In the genomic region with DNA sequence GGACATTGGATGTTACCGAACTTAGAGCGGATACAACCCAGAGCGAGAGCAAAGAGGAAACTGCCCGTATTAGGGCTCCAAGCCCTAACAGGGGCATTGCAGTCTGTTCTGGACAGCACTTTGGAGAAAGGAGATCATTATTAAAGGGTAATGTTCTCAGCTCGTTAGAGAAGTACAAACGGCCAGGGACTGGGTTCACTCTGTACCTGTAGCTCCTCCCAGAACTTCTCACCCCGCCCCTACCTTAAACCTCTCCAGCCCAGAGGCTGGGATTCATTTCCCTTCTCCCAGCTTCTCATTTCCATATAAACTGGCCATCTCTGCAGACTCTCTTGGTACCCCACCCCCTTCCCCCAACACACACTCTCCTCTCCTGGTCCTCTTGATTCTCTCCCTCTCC, we compare ENCODE assay signal across 8 mouse cellular contexts. TPM values are rescaled to one million over a fixed set of nuclear protein-coding genes. Genes with fewer than 3 reads are reported as not detected.
DNase-seq lines count a peak whose midpoint lies in the region; ATAC-seq and TF ChIP-seq lines count a peak whose summit lies in the region.

No protein-coding gene starts in this region.

- no peak for ATAC-seq in embryonic facial prominence, embryonic 15.5 days (ENCODE audit: insufficient number of reproducible peaks, low FRiP score, low TSS enrichment, low read depth)
- peak; percentile 24; the same call in 1 of the 2 replicates for ATAC-seq in kidney, embryonic 14.5 days (ENCODE audit: low FRiP score, low TSS enrichment)

- peak overlapping the region; percentile 65 for H3K9ac ChIP-seq in embryonic facial prominence, embryonic 15.5 days
- peak overlapping the region; percentile 74 for H3K9ac ChIP-seq in kidney, embryonic 14.5 days (ENCODE audit: low read depth, low read length)

- H3K27me3 ChIP-seq in spleen, adult 2 months (ENCODE audit: control insufficient read depth, insufficient read depth, low read length) = no peaks in the 10 kb centered on the region
- no peaks in the 10 kb centered on the region for H3K27me3 ChIP-seq in embryonic facial prominence, embryonic 15.5 days
- H3K27me3 ChIP-seq in kidney, embryonic 14.5 days (ENCODE audit: control insufficient read depth, insufficient read depth, low read length) = no peaks in the 10 kb centered on the region
- no peaks in the 10 kb centered on the region for H3K27me3 ChIP-seq in megakaryocyte, embryonic 14.5 days (replicated peaks)

- DNase-seq in spleen, adult 2 months (ENCODE audit: low read depth in 1 of 2, low spot score in 2 of 2) = no peak
- no peak for DNase-seq in spleen, adult 18-20 months
- no peak for DNase-seq in layer of hippocampus, postnatal 10 days (ENCODE audit: low spot score in 2 of 2)
- DNase-seq in urinary bladder, postnatal 10 days (ENCODE audit: low spot score) = no peak
- no peak for DNase-seq in cerebellum, adult 11-12 months

- H3K4me2 ChIP-seq in embryonic facial prominence, embryonic 15.5 days (replicated peaks) = peak overlapping the region; percentile 80
- H3K4me2 ChIP-seq in kidney, embryonic 14.5 days (replicated peaks; ENCODE audit: low read depth, low read length) = peak overlapping the region; percentile 75

- H3K36me3 ChIP-seq in spleen, adult 2 months (ENCODE audit: control insufficient read depth, insufficient read depth, low read length) = no peaks in the 10 kb centered on the region
- H3K36me3 ChIP-seq in embryonic facial prominence, embryonic 15.5 days = no peaks in the 10 kb centered on the region
- no peaks in the 10 kb centered on the region for H3K36me3 ChIP-seq in kidney, embryonic 14.5 days (ENCODE audit: control insufficient read depth, insufficient read depth, low read length)
- peaks cover 11% of the 10 kb centered on the region for H3K36me3 ChIP-seq in megakaryocyte, embryonic 14.5 days (replicated peaks; ENCODE audit: low read length)

- TF ChIP-seq POLR2A in spleen, adult 2 months (IDR thresholded peaks at IDR 0.05; ENCODE audit: low read depth, low read length) = no peak

- H3K9me3 ChIP-seq in embryonic facial prominence, embryonic 15.5 days (replicated peaks) = no peaks in the 10 kb centered on the region
- no peaks in the 10 kb centered on the region for H3K9me3 ChIP-seq in kidney, embryonic 14.5 days (ENCODE audit: control insufficient read depth, low read length)
- no peaks in the 10 kb centered on the region for H3K9me3 ChIP-seq in megakaryocyte, embryonic 14.5 days

- H3K4me1 ChIP-seq in spleen, adult 2 months (ENCODE audit: control insufficient read depth, insufficient read depth, insufficient read length) = peaks cover 6% of the 10 kb centered on the region; the same call in 1 of the 2 replicates
- H3K4me1 ChIP-seq in embryonic facial prominence, embryonic 15.5 days = peaks cover 28% of the 10 kb centered on the region
- H3K4me1 ChIP-seq in kidney, embryonic 14.5 days (ENCODE audit: control insufficient read depth, insufficient read depth, low read length) = peaks cover 12% of the 10 kb centered on the region
- peaks cover 49% of the 10 kb centered on the region for H3K4me1 ChIP-seq in megakaryocyte, embryonic 14.5 days

- TF ChIP-seq CTCF in spleen, adult 2 months (IDR thresholded peaks at IDR 0.05; ENCODE audit: extremely low read depth, insufficient read depth, insufficient read length, insufficient replicate concordance) = no peak

- 0% methylated on average over 7 of the region's 7 CpGs for WGBS in spleen, adult 2 months
- WGBS in embryonic facial prominence, embryonic 15.5 days = 0% methylated on average over 7 of the region's 7 CpGs
- under 1% methylated on average over 7 of the region's 7 CpGs for WGBS in kidney, embryonic 14.5 days

- H3K27ac ChIP-seq in spleen, adult 2 months (ENCODE audit: insufficient read depth, low read length) = no peak overlapping the region
- H3K27ac ChIP-seq in embryonic facial prominence, embryonic 15.5 days (replicated peaks) = peak overlapping the region; percentile 89
- H3K27ac ChIP-seq in kidney, embryonic 14.5 days (ENCODE audit: low read depth, low read length) = peak overlapping the region; percentile 88; the same call in 1 of the 2 replicates

- peak overlapping the region; percentile 95 for H3K4me3 ChIP-seq in spleen, adult 2 months (ENCODE audit: extremely low read depth, insufficient read depth, insufficient read length)
- peak overlapping the region; percentile 77 for H3K4me3 ChIP-seq in embryonic facial prominence, embryonic 15.5 days (replicated peaks)
- H3K4me3 ChIP-seq in kidney, embryonic 14.5 days (ENCODE audit: low read length) = peak overlapping the region; percentile 77
- H3K4me3 ChIP-seq in megakaryocyte, embryonic 14.5 days (replicated peaks) = peak overlapping the region; percentile 93

RNA-seq across cellular contexts. Expression of gene Cklf, which starts 0.8 kb away (rescaled TPM):
- 11.9 and 13.0 TPM in 2 replicates for polyA plus RNA-seq in spleen, adult 2 months (2012; rRNA removed)
- polyA plus RNA-seq in embryonic facial prominence, embryonic 15.5 days (2015; fragmentation: Nextera tagmentation; extraction: Ambion mirVana) = 39.4 and 49.7 TPM in 2 replicates
- 51.7 and 51.8 TPM in 2 replicates for polyA plus RNA-seq in kidney, embryonic 14.5 days (2014; fragmentation: Nextera tagmentation; extraction: Ambion mirVana)
- 5.9 TPM in 1 of 2 replicates, not detected in the other for polyA plus RNA-seq in megakaryocyte, embryonic 14.5 days (2012; ENCODE audit: insufficient read depth, low replicate concordance)
- total RNA-seq in layer of hippocampus, postnatal 10 days (2021) = 10 to 100 TPM; 10.2 to 13.8 TPM

RNA-seq across cellular contexts. Expression of gene Tk2, which starts 3.1 kb away (rescaled TPM):
- polyA plus RNA-seq in spleen, adult 2 months (2012; rRNA removed) = 42.5 and 51.1 TPM in 2 replicates
- polyA plus RNA-seq in embryonic facial prominence, embryonic 15.5 days (2015; fragmentation: Nextera tagmentation; extraction: Ambion mirVana) = 19.1 and 20.4 TPM in 2 replicates
- polyA plus RNA-seq in kidney, embryonic 14.5 days (2014; fragmentation: Nextera tagmentation; extraction: Ambion mirVana) = 16.9 and 25.2 TPM in 2 replicates
- polyA plus RNA-seq in megakaryocyte, embryonic 14.5 days (2012; ENCODE audit: insufficient read depth, low replicate concordance) = 3.2 and 15.8 TPM in 2 replicates
- 10 to 100 TPM; 34.6 to 37.3 TPM for total RNA-seq in layer of hippocampus, postnatal 10 days (2021)

RNA-seq across cellular contexts. Expression of gene Cmtm2a, which starts 41.5 kb away (rescaled TPM):
- polyA plus RNA-seq in spleen, adult 2 months (2012; rRNA removed) = not detected in 2 replicates
- polyA plus RNA-seq in embryonic facial prominence, embryonic 15.5 days (2015; fragmentation: Nextera tagmentation; extraction: Ambion mirVana) = not detected in 2 replicates
- polyA plus RNA-seq in kidney, embryonic 14.5 days (2014; fragmentation: Nextera tagmentation; extraction: Ambion mirVana) = not detected in 2 replicates
- not detected in 2 replicates for polyA plus RNA-seq in megakaryocyte, embryonic 14.5 days (2012; ENCODE audit: insufficient read depth, low replicate concordance)
- not detected for total RNA-seq in layer of hippocampus, postnatal 10 days (2021)

RNA-seq across cellular contexts. Expression of gene Gm45711, which starts 58.4 kb away (rescaled TPM):
- polyA plus RNA-seq in spleen, adult 2 months (2012; rRNA removed) = not detected in 2 replicates
- polyA plus RNA-seq in embryonic facial prominence, embryonic 15.5 days (2015; fragmentation: Nextera tagmentation; extraction: Ambion mirVana) = not detected in 2 replicates
- not detected in 2 replicates for polyA plus RNA-seq in kidney, embryonic 14.5 days (2014; fragmentation: Nextera tagmentation; extraction: Ambion mirVana)
- not detected in 2 replicates for polyA plus RNA-seq in megakaryocyte, embryonic 14.5 days (2012; ENCODE audit: insufficient read depth, low replicate concordance)
- total RNA-seq in layer of hippocampus, postnatal 10 days (2021) = not detected

RNA-seq across cellular contexts. Expression of gene Cmtm1, which starts 58.5 kb away (rescaled TPM):
- polyA plus RNA-seq in spleen, adult 2 months (2012; rRNA removed) = not detected in 2 replicates
- not detected in 2 replicates for polyA plus RNA-seq in embryonic facial prominence, embryonic 15.5 days (2015; fragmentation: Nextera tagmentation; extraction: Ambion mirVana)
- not detected in 2 replicates for polyA plus RNA-seq in kidney, embryonic 14.5 days (2014; fragmentation: Nextera tagmentation; extraction: Ambion mirVana)
- polyA plus RNA-seq in megakaryocyte, embryonic 14.5 days (2012; ENCODE audit: insufficient read depth, low replicate concordance) = not detected in 2 replicates
- total RNA-seq in layer of hippocampus, postnatal 10 days (2021) = not detected
